Mouse (Mus musculus): ENCODE measurements around the gene Bmpr1b. TPM values are rescaled to one million over a fixed set of nuclear protein-coding genes. Genes with fewer than 3 reads are reported as not detected.

Bmpr1b gene
- polyA plus RNA-seq, 2 experiments from 2014 or later = not detected

- ATAC-seq = no peak
Observed at GRCm38 (mm10) chr3:141984548-141984947, 184.7 kb downstream of the Bmpr1b start.

- ATAC-seq = no peak
Observed at GRCm38 (mm10) chr3:141981613-141982432, 187.4 kb downstream of the Bmpr1b start.

GRCm38 (mm10) chr3:141966244-141966643, 203.0 kb downstream of the Bmpr1b start:
- ATAC-seq = no peak

GRCm38 (mm10) chr3:141952931-141953330, 216.3 kb downstream of the Bmpr1b start:
- no peak for ATAC-seq

- no peak for ATAC-seq
Observed at GRCm38 (mm10) chr3:141950642-141951041, 218.6 kb downstream of the Bmpr1b start.

- no peak for ATAC-seq
Observed at GRCm38 (mm10) chr3:141948506-141948905, 220.7 kb downstream of the Bmpr1b start.

- no peak for ATAC-seq
Observed at GRCm38 (mm10) chr3:141948096-141948495, 221.1 kb downstream of the Bmpr1b start.

- ATAC-seq = no peak
Observed at GRCm38 (mm10) chr3:141946846-141947245, 222.4 kb downstream of the Bmpr1b start.

GRCm38 (mm10) chr3:141943317-141943742, 225.9 kb downstream of the Bmpr1b start:
- ATAC-seq = no peak

- no peak for ATAC-seq
Observed at GRCm38 (mm10) chr3:141940207-141940606, 229.0 kb downstream of the Bmpr1b start.

- ATAC-seq = no peak
Observed at GRCm38 (mm10) chr3:141936594-141937272, 232.5 kb downstream of the Bmpr1b start.

- ATAC-seq = no peak
Observed at GRCm38 (mm10) chr3:141932956-141933355, 236.3 kb downstream of the Bmpr1b start.

- ATAC-seq = no peak
Observed at GRCm38 (mm10) chr3:141931372-141932092, 237.7 kb downstream of the Bmpr1b start.

GRCm38 (mm10) chr3:141923442-141923841, 245.8 kb downstream of the Bmpr1b start:
- ATAC-seq = no peak

GRCm38 (mm10) chr3:141921161-141921560, 248.1 kb downstream of the Bmpr1b start:
- no peak for ATAC-seq

GRCm38 (mm10) chr3:141919661-141920060, 249.6 kb downstream of the Bmpr1b start:
- no peak for ATAC-seq

GRCm38 (mm10) chr3:141917166-141917565, 252.1 kb downstream of the Bmpr1b start:
- ATAC-seq = no peak

- ATAC-seq = no peak
Observed at GRCm38 (mm10) chr3:141915995-141916394, 253.2 kb downstream of the Bmpr1b start.

GRCm38 (mm10) chr3:141914588-141914987, 254.6 kb downstream of the Bmpr1b start:
- ATAC-seq = no peak

- no peak for ATAC-seq
Observed at GRCm38 (mm10) chr3:141909136-141909535, 260.1 kb downstream of the Bmpr1b start.

GRCm38 (mm10) chr3:141905903-141906623, 263.2 kb downstream of the Bmpr1b start:
- ATAC-seq = no peak

GRCm38 (mm10) chr3:141900361-141900760, 268.9 kb downstream of the Bmpr1b start:
- no peak for ATAC-seq

GRCm38 (mm10) chr3:141899521-141899920, 269.7 kb downstream of the Bmpr1b start:
- ATAC-seq = no peak

All from CD4-positive, CD25-positive, alpha-beta regulatory T cell, adult 4 months (primary cell).